Mouse (Mus musculus) CH12F3 (cell line): ENCODE measurements around the gene Cblb.

Experiments
- in situ Hi-C: fragments of 300-500 bp; cut with MboI; formaldehyde crosslinking; loops from 2 replicates; pipeline ENCODE4 v1.14.3; 2020; ENCODE audit warnings: low sequenced_read_pairs

Cblb gene

GRCm38 (mm10) chr16:52031091-52031689, at the start of gene Cblb:
TSS of gene Cblb (plus strand) at chr16:52031225.
- in situ Hi-C loops, result no loop called here

GRCm38 (mm10) chr16:51985436-51985835, 45.6 kb upstream of the Cblb start:
- in situ Hi-C loops, result no loop called here

- in situ Hi-C loops, result no loop called here
These were observed 44.8 kb upstream of the Cblb start for GRCm38 (mm10) chr16:51986207-51986606.

GRCm38 (mm10) chr16:51987085-51987620, 43.9 kb upstream of the Cblb start:
- in situ Hi-C loops, result no loop called here

- in situ Hi-C loops, result no loop called here
These were observed 43.0 kb upstream of the Cblb start for GRCm38 (mm10) chr16:51988027-51988426.

GRCm38 (mm10) chr16:51989259-51989658, 41.8 kb upstream of the Cblb start:
- in situ Hi-C loops, result no loop called here

- in situ Hi-C loops, result no loop called here
These were observed 31.0 kb upstream of the Cblb start for GRCm38 (mm10) chr16:52000043-52000442.

GRCm38 (mm10) chr16:52000801-52001200, 30.2 kb upstream of the Cblb start:
- in situ Hi-C loops, result no loop called here

- in situ Hi-C loops, result no loop called here
These were observed 24.0 kb upstream of the Cblb start for GRCm38 (mm10) chr16:52007006-52007405.

- in situ Hi-C loops, result no loop called here
These were observed 22.6 kb upstream of the Cblb start for GRCm38 (mm10) chr16:52008471-52008870.

GRCm38 (mm10) chr16:52009421-52009820, 21.6 kb upstream of the Cblb start:
- in situ Hi-C loops, result no loop called here

GRCm38 (mm10) chr16:52012984-52013383, 18.0 kb upstream of the Cblb start:
- in situ Hi-C loops, result no loop called here

GRCm38 (mm10) chr16:52013812-52014211, 17.2 kb upstream of the Cblb start:
- in situ Hi-C loops, result no loop called here

- in situ Hi-C loops, result no loop called here
These were observed 7.6 kb upstream of the Cblb start for GRCm38 (mm10) chr16:52023417-52023816.

- in situ Hi-C loops, result no loop called here
These were observed 3.7 kb upstream of the Cblb start for GRCm38 (mm10) chr16:52027326-52027725.

GRCm38 (mm10) chr16:52029001-52029400, 2.0 kb upstream of the Cblb start:
- in situ Hi-C loops, result no loop called here

- in situ Hi-C loops, result no loop called here
These were observed 757 bp downstream of the Cblb start for GRCm38 (mm10) chr16:52031712-52032251.

GRCm38 (mm10) chr16:52032376-52033330, 1.6 kb downstream of the Cblb start:
- in situ Hi-C loops, result no loop called here

GRCm38 (mm10) chr16:52033381-52034315, 2.6 kb downstream of the Cblb start:
- in situ Hi-C loops, result no loop called here

GRCm38 (mm10) chr16:52034356-52034755, 3.3 kb downstream of the Cblb start:
- in situ Hi-C loops, result no loop called here
